Mouse (Mus musculus) embryonic facial prominence, embryonic 14.5 days (tissue): ENCODE data around the gene Epha10. TPM values are rescaled to one million over a fixed set of nuclear protein-coding genes. Genes with fewer than 3 reads are reported as not detected.

Experiments used
- ATAC-seq: fragments of 200-750 bp; cut with Nextera tagmentation; 2 replicates; pipeline ENCODE4 v1.8.0; 2017; ENCODE audit warnings: low read depth, moderate number of reproducible peaks, moderate TSS enrichment
- DNase-seq: peaks from one replicate; pipeline ENCODE4 v3.0.0-alpha.2; 2015; ENCODE audit warnings: low spot score
- H3K27ac ChIP-seq: fragments of 300-500 bp; sonication (generic); replicated peaks from 2 replicates; pipeline ENCODE4 v1.5.1; 2014; ENCODE audit warnings: low read depth, mild to moderate bottlenecking, low read length, moderate library complexity
- H3K27me3 ChIP-seq: fragments of 300-500 bp; sonication (generic); replicated peaks from 2 replicates; pipeline ENCODE4 v1.6.1; 2014; ENCODE audit warnings: low read length; ENCODE audit not compliant: control insufficient read depth, insufficient read depth
- H3K36me3 ChIP-seq: fragments of 300-500 bp; sonication (generic); 2 replicates; pipeline ENCODE4 v1.6.1; 2014; ENCODE audit warnings: low read length, mixed read lengths; ENCODE audit not compliant: control insufficient read depth, insufficient read depth
- H3K4me1 ChIP-seq: fragments of 300-500 bp; sonication (generic); 2 replicates; pipeline ENCODE4 v1.6.1; 2014; ENCODE audit warnings: antibody characterized with exemption, low read length; ENCODE audit not compliant: control insufficient read depth, insufficient read depth
- H3K4me2 ChIP-seq: fragments of 300-500 bp; sonication (generic); 2 replicates; pipeline ENCODE4 v1.6.1; 2014; ENCODE audit warnings: low read depth, mild to moderate bottlenecking, low read length, moderate library complexity, mixed read lengths
- H3K4me3 ChIP-seq: fragments of 300-500 bp; sonication (generic); 2 replicates; pipeline ENCODE4 v1.5.1; 2014; ENCODE audit warnings: low read depth, mild to moderate bottlenecking, low read length
- H3K9ac ChIP-seq: fragments of 300-500 bp; sonication (generic); 2 replicates; pipeline ENCODE4 v1.6.1; 2014; ENCODE audit warnings: low read depth, mild to moderate bottlenecking, low read length, moderate library complexity, mixed read lengths
- H3K9me3 ChIP-seq: fragments of 300-500 bp; sonication (generic); 2 replicates; pipeline ENCODE4 v1.6.1; 2016; ENCODE audit warnings: low read length; ENCODE audit not compliant: control insufficient read depth
- WGBS: fragments of 180-500 bp; shearing (Covaris S2); extraction: QIAGEN DNeasy Blood & Tissue Kit; methylation state at CpG from one replicate; pipeline ENCODE4 v1.1.7; 2014; 5-methylcytosine and 5-hydroxymethylcytosine counted together
- polyA plus RNA-seq: library from polyadenylated mRNA; unstranded; fragments of >200 nt; fragmentation: Nextera tagmentation; extraction: Ambion mirVana; gene quantifications from 2 replicates; pipeline ENCODE4 v1.2.1, GENCODE M21; 2014

The Epha10 gene
- polyA plus RNA-seq, 1 experiment from 2014 or later = 0.58 TPM

DNA sequence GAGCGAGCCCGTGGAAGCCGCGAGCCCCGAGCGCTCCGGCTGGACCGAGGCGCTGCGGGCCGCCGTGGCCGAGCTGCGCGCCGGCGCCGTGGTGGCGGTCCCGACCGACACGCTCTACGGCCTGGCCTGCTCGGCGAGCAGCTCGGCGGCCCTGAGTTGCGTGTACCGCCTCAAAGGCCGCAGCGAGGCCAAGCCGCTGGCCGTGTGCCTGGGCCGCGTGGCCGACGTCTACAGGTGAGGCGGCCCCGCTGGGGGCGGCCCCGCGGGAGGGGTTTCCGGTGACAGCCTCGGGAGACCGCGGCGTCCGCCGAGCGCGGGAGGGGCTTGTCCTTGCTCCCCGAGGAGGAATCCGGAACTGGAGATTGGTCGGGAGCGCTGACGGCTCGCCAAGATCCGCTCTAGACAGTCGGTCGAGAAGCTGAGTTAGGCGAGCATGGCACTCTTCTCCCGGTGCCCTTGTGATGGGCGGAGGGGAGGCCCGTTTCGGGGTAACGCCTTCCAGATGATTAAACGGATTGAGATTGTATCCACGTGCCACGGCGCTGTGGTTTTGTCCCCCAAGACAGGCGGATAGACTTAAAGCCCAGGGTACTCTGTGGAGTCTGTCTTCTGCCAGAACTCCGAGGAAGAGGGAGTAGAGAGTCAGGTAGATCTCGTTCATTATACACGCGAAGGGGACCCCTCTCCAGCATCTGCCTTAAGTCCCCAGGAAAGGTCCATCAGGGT is 29.6 kb upstream of the Epha10 start, which contains the start of gene 1110065P20Rik:
Gene 1110065P20Rik, minus strand, starts transcription at position 264 of the 726 bp plus-strand sequence.
- Histone ChIP-seq H3K9me3 (no peaks in the 10 kb centered on the region), H3K27ac (peak within 1 kb of the TSS; percentile 94), H3K9ac (peak within 1 kb of the TSS; percentile 91), H3K36me3 (peaks cover 40% of the 10 kb centered on the region), H3K27me3 (no peaks in the 10 kb centered on the region), H3K4me3 (peak within 1 kb of the TSS; percentile 94), H3K4me2 (peak within 1 kb of the TSS; percentile 76), H3K4me1 (peaks cover 15% of the 10 kb centered on the region)
- ATAC-seq (peak; percentile 45), DNase-seq (peak; percentile 76)
- WGBS = 2% methylated on average over 25 of the region's 75 CpGs

DNA sequence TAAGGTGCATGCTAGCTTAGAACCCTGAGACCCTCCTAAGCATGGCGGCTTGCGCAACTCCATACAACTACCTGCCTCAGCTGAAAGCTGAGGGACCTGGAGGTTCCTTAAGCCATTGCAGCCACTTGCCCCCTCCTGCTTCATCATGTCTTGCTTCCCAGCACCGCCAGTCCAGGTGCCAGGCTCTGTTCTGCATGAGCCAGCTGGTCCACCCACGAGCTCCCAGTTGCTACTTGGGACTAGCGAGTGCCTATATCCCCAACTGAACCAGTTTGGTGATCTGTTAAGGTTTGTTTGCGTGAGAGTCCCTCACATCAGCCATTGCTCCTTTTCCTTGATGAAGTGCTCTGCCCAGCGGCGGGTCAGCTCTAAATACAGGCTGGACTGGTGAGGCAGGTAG is 24.4 kb upstream of the Epha10 start:
- H3K9me3 ChIP-seq = no peaks in the 10 kb centered on the region
- WGBS = 97% methylated on average over 8 of the region's 8 CpGs
- H3K27me3 ChIP-seq = peaks cover 9% of the 10 kb centered on the region
- ATAC-seq = no peak
- H3K4me2 ChIP-seq = no peak overlapping the region
- DNase-seq = no peak
- H3K9ac ChIP-seq = no peak overlapping the region
- no peak overlapping the region for H3K27ac ChIP-seq
- H3K36me3 ChIP-seq = peaks cover 45% of the 10 kb centered on the region
- peaks cover 9% of the 10 kb centered on the region for H3K4me1 ChIP-seq
- H3K4me3 ChIP-seq = no peak overlapping the region

DNA sequence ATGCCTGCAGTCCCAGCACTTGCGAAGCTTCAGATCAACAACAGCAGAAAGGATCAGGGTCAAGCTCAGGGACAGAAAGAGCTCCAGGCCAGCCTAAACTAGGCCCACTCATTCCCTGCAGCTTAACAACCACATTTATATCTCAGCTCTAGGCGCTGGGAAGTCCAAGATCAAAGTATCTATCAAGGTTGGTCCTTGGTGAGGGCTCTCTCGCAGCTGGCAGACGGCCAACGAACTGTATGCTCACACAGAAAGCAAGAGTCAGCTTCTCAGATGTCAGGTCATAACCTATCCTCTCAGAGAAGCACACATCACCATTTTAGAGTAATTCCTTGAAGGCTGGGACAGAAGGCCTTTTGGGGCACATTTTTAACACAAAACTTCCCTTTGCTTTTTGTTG is 22.3 kb upstream of the Epha10 start:
- H3K27me3 ChIP-seq = peaks cover 25% of the 10 kb centered on the region
- ATAC-seq = no peak
- no peaks in the 10 kb centered on the region for H3K4me1 ChIP-seq

DNA sequence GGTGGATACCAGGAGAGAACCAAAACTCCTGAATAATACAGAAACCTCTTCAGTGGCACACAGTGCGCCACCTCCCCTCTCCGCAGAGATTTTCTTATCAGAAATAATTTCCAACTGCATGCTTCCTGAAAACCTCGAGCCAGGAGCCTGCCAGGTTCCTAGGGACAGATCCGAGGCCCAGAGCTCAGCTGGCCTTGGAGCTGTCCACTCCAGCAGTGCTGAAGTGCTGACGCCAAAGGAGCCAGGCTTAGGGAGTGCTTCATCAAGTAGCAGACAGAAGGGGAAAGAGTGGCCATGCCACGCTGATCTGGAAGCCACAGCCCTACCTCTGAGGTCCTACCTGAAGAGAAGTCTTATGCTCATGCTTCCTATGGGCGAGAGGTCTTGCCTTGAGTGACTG is 20.3 kb upstream of the Epha10 start:
- H3K9ac ChIP-seq = no peak overlapping the region
- H3K4me2 ChIP-seq = no peak overlapping the region
- no peak overlapping the region for H3K27ac ChIP-seq
- H3K36me3 ChIP-seq = peaks cover 17% of the 10 kb centered on the region; the same call in 1 of the 2 replicates
- H3K27me3 ChIP-seq = peaks cover 26% of the 10 kb centered on the region
- DNase-seq (peak; percentile 74), ATAC-seq (no peak)
- H3K4me1 ChIP-seq = no peaks in the 10 kb centered on the region
- H3K4me3 ChIP-seq = no peak overlapping the region
- H3K9me3 ChIP-seq = no peaks in the 10 kb centered on the region
- 10% methylated on average over 7 of the region's 7 CpGs for WGBS

More for the DNA sequence above, 22.3 kb upstream of the Epha10 start:
- 60% methylated on average over 5 of the region's 5 CpGs for WGBS
- Histone ChIP-seq H3K9me3 (no peaks in the 10 kb centered on the region), H3K36me3 (peaks cover 35% of the 10 kb centered on the region), H3K9ac (no peak overlapping the region), H3K27ac (no peak overlapping the region), H3K4me2 (no peak overlapping the region), H3K4me3 (no peak overlapping the region)
- no peak for DNase-seq

DNA sequence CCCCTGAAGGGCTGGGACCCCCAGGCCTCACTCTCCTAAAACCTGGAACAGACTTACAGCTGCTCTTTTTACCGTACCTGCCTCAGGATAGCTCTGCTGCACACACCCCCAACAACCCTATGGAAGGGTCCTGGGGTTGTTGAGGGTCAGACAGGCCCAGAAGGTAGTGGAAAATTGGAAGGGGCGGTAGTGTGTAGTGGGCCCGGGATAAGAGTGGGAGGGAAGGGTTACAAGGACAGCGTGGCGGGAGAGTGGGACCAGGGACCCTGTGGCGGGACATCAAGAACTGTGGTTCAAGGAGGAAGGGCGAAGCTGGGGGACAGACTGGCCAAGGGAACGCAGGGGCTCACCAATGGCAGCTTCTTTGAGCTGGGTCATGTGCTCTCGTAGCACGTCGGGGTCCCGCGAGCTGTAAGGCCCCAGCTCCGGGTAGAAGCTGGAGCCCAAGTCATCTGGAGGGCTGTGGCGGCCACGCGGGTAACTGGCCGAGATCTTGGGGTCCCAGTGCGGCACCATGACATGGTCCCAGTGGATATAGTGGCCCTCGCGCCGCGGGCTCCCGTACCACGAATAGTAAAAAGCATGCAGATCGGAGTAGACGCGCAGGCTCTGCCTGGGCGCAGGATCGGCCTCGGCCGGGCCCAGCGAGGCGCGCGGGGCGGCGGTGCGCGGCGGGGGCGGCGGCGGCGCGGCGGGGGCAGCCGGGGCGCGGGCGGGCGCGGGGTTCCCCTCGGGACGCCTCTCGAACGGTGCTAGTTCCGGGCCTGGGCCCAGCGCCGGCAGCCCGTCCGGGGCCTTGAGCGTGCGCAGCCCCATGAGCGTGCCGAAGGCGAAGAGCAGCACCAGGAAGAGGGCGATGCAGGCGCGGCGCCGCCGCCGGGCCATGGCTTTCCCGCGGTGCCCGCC is 19.2 kb upstream of the Epha10 start, which contains the start of gene Maneal:
Gene Maneal, minus strand, starts transcription at position 889 of the 906 bp plus-strand sequence.
- peaks cover 7% of the 10 kb centered on the region; the same call in 1 of the 2 replicates for H3K36me3 ChIP-seq
- peak within 1 kb of the TSS; percentile 49 for H3K9ac ChIP-seq
- DNase-seq = no peak
- peak within 1 kb of the TSS; percentile 53 for H3K4me3 ChIP-seq
- no peak within 1 kb of the TSS for H3K27ac ChIP-seq
- 5% methylated on average over 32 of the region's 77 CpGs for WGBS
- H3K9me3 ChIP-seq = no peaks in the 10 kb centered on the region
- peak; percentile 9; the same call in 1 of the 2 replicates for ATAC-seq
- peaks cover 26% of the 10 kb centered on the region for H3K27me3 ChIP-seq
- no peaks in the 10 kb centered on the region for H3K4me1 ChIP-seq
- H3K4me2 ChIP-seq = peak within 1 kb of the TSS; percentile 77

DNA sequence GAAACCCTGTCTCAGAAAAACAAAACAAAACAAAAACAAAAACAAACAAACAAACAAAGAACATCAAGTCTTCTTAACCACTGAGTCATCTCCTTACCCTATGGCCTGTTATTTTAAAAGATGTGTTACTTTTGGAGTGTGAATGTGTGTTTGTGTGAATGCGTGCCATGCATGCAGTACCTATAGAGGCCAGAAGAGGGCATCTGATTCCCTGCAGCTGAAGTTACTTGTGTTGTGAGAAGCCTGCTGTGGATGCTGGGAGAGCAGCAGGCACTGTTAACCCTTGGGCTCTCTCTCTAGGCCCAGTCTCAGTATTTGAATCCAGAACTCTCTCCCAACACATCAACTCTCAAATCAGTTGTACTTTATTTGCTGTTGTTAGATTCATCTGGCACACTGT is 8.0 kb upstream of the Epha10 start:
- H3K27me3 ChIP-seq = no peaks in the 10 kb centered on the region
- no peak for ATAC-seq
- no peak overlapping the region for H3K4me2 ChIP-seq
- 100% methylated on average over 1 of the region's 1 CpGs for WGBS
- DNase-seq = no peak
- H3K4me3 ChIP-seq = no peak overlapping the region
- H3K36me3 ChIP-seq = no peaks in the 10 kb centered on the region
- H3K9me3 ChIP-seq = 0 out of 2 replicates have a peak, but pooled peaks cover 8% of the 10 kb centered on the region
- no peak overlapping the region for H3K27ac ChIP-seq
- H3K4me1 ChIP-seq = no peaks in the 10 kb centered on the region
- H3K9ac ChIP-seq = no peak overlapping the region

DNA sequence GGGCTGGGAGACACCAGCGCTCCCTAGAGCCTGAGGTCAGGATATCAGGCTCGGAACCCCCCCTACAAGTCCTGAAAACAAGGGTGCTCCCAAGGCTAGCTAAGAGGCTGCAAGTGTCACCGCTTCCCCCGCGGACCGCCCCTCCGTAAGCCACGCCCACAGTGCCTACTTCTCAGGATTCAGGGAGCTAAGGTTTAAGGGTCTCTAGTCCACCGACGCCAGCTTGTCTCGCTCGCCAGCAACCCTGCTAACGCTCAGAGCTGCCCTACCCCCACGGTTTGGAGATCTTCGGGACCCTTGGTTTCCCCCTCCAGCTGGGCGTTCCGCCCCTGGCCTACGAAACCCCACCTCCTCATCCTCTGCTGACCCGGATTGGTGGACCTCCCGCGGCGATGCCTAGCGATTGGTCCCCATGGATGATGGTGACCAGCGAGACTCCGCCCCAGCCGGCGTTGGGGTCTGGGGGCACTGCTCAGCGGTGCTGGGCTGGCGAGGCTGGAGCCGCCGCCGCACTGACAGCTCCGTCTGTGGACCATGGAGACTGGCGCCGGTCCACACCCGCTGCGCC is 726 bp downstream of the Epha10 start:
- DNase-seq (peak; percentile 61), ATAC-seq (peak; percentile 86)
- Histone ChIP-seq H3K27me3 (peaks cover 62% of the 10 kb centered on the region), H3K9me3 (peaks cover 6% of the 10 kb centered on the region; the same call in 1 of the 2 replicates), H3K9ac (no peak overlapping the region; the same call in 1 of the 2 replicates), H3K4me3 (peak overlapping the region; percentile 34), H3K36me3 (no peaks in the 10 kb centered on the region), H3K4me2 (peak overlapping the region; percentile 60), H3K4me1 (peaks cover 8% of the 10 kb centered on the region), H3K27ac (no peak overlapping the region)
- WGBS = 1% methylated on average over 34 of the region's 37 CpGs

DNA sequence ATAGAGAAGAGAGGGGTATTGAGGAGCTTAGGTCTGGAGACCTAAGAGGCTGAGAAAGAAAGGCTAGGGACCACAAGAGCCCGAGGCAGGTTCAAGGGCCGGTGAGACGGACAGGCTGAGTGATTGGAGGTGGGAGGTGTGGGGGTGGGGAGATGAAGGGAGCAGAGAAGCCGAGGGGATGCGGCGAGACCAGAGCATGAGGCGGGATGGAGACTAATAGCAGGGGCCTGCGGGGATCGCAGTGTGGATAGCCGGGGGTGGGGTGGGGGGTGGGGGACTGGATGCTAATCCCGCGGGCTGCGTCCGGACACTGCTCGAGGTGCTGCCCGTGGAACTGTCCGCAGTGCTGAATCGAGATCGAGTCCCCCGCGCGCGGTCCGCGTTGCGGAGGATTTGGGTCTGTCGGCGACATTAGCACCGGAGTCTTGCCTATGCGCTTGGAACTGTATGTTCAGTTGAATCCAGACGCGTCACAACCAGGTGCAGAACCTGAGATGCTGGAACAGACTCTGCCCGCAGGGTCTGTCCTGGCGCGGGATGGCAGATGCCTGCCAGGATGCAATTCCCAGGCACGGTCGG is 1.5 kb downstream of the Epha10 start:
- Histone ChIP-seq H3K9ac (no peak overlapping the region), H3K4me2 (peak overlapping the region; percentile 60), H3K9me3 (peaks cover 6% of the 10 kb centered on the region; the same call in 1 of the 2 replicates), H3K4me3 (peak overlapping the region; percentile 34), H3K4me1 (peaks cover 8% of the 10 kb centered on the region), H3K36me3 (no peaks in the 10 kb centered on the region), H3K27ac (no peak overlapping the region), H3K27me3 (peaks cover 64% of the 10 kb centered on the region)
- WGBS = 4% methylated on average over 14 of the region's 37 CpGs
- DNase-seq (peak; percentile 55), ATAC-seq (peak; percentile 30; the same call in 1 of the 2 replicates)
